Mouse (Mus musculus) spleen, adult 2 months (tissue): ENCODE measurements at regions not wholly inside any gene's neighbourhood (a gene's known extent, or its start where the extent isn't known, plus 50 kb on each side); places are given as distances from the start of the nearest gene placed in this dataset.

Experiments used
- CTCF ChIP-seq: fragments of 200-500 bp; IDR thresholded peaks from 2 replicates; pipeline ENCODE4 v1.5.1; 2011; ENCODE audit warnings: mild to moderate bottlenecking, inconsistent platforms; ENCODE audit not compliant: insufficient read depth, insufficient read length, insufficient replicate concordance; ENCODE audit errors: extremely low read depth
- POLR2A ChIP-seq: fragments of 200-500 bp; IDR thresholded peaks from 2 replicates; pipeline ENCODE4 v1.6.1; 2011; ENCODE audit warnings: low read depth, low read length, inconsistent platforms

- TF ChIP-seq CTCF = no peak
- TF ChIP-seq POLR2A = no peak
These were observed 99.9 kb upstream of the Cpm start for GRCm38 (mm10) chr10:117529269-117530006.
